Mouse (Mus musculus): ENCODE data around the gene Ccdc57. TPM values are rescaled to one million over a fixed set of nuclear protein-coding genes. Genes with fewer than 3 reads are reported as not detected.
"Not testable (repeated sequence)": the region's sequence is repeated elsewhere in the genome, so short reads cannot be mapped to it uniquely, and the experiment has no call there.

The Ccdc57 gene
- total and polyA plus RNA-seq, 3 experiments, result 3.5 to 20.4 (median 8.4) TPM

DNA sequence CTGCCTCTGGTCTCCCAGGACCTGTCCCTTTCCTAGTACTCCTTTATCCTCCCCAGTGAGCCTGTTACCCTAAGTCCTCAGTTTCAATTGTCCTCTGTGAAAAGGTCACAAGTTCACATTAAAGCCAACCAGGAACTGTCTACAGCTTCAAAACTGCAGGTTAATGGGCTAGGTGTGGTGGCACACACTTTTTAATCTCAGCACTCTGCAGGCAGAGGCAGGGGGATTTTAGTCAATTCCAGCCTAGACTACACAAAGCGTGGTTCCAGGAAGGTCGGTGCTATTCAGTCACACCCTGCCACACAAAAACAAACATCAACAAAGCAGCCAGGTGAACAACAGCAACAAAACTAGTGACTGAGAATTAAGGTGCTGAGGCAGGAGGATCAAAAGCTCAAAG lies 81.1 kb downstream of the Ccdc57 start:
- DNase-seq, result no peak

DNA sequence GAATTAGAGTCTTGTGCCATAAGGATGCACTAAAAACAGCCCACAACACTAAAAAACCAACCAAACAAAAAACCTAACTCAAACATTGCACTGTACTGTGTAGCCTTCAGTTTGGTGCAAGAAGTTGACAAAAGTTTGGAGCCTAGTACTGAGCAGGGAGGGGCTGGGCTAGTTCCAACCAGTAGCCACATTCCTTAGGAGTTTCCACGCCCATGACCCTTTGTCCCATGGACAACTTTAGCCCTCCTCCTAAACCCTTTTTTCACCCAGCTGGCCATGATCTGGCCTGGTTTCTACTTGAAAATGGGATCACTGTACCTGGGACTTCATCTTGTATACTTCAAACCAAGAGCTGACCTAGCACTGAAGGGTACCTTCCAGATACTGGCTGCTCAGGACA lies 81.5 kb downstream of the Ccdc57 start:
- DNase-seq, result no peak

GRCm38 (mm10) chr11:120850331-120851030 lies 82.2 kb downstream of the Ccdc57 start:
- DNase-seq, result no peak

GRCm38 (mm10) chr11:120846725-120847475 lies 85.8 kb downstream of the Ccdc57 start:
- DNase-seq, result no peak

DNA sequence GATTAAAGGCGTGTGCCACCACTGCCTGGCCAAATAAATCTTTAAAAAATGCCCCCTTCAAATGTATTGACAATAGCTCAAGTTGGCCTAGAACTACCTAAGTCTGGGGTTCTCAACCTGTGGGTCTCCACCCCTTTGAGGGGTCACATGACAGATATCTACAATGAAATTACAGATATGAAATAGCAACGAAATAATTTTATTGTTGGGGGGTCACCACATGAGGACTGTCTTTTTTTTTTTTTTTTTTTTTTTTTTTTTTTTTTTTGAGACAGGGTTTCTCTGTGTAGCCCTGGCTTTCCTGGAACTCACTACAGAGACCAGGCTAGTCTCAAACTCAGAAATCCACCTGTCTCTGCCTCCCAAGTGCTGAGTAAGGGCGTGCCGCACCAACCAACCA lies 88.3 kb downstream of the Ccdc57 start:
- DNase-seq, result no peak

- no peak for DNase-seq
Measured at GRCm38 (mm10) chr11:120833555-120834280, 99.0 kb downstream of the Ccdc57 start.

- not testable (repeated sequence) for DNase-seq
Measured at GRCm38 (mm10) chr11:120832962-120833361, 99.7 kb downstream of the Ccdc57 start.

- peak; percentile 2 for DNase-seq
Measured at GRCm38 (mm10) chr11:120831659-120832440, 100.8 kb downstream of the Ccdc57 start.

DNA sequence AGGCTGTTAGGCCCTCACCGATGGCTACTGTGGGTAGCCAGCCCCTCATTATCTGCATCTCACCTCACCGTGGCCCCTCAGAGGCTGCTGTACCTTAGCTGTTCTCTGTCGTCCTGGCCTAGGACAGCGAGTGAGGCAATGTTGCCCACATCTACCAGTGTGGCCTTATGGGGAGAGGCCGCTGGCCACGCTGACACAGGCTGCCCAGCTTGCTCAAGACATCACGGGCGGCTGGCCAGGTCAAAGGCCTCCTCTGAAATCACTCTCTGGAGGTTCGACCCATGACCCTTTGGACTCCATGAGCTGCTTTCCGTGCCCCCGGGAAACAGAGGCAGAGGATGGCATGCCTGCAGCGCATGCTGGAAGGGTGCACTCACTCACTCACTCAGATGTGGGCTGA lies 102.0 kb downstream of the Ccdc57 start:
- peak; percentile 73 for DNase-seq

DNA sequence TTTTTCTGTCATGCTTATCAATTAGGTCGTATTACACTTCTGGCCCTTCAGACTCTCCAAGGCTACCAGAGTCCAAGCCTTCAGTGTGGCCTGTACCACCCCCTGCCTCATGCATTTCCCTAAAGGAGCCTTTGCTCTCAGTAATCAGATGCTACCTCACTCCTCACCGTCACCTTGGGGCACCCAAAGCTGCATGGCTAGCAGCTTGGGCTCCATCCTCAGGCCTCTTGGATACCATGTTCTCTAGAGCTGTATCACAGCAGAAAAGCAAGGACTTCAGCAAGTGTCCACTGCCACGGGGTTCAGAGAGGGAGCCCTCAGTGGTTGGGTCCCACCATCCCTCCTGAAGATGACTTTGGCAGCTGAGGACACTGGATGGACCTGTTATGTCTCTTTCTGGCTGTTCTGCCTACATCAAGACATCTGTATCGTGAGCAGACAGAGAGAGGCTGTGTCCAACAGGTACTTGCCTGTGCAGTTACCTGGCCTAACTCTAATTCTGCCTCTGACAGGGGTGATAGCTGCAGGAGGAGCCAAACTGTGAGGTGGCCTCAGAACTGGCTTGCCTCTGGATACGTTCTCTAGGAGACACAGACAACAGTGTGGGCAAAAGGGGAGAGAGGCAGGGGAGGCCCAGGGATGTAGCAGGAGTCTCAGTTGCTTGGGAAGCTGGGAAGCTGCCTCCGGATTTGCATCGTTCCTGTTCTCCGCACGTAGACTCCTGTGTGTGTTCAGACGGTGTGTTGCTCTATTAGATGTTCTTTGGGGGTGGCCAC lies 102.7 kb downstream of the Ccdc57 start:
- DNase-seq, result no peak

DNA sequence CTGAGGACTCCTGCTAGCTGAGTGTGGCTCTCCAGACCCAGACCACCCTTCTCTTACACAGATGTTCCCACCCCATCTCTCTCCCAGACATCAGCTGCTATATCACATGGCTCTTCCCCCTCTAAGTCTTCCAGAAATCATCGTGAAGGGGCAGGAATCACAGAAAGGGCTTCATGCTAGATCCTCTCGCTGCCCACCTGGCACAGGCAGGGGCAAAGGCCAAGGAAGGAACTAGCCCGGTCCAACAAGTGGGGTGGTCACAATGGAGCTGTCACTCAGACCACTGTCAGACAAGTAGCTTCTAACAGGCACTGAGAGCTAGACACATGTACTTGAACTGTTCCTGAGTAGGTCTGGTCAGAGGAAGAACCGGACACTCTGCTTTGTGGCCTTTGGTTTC lies 104.3 kb downstream of the Ccdc57 start:
- no peak for DNase-seq

GRCm38 (mm10) chr11:120826016-120826953 lies 106.4 kb downstream of the Ccdc57 start:
- DNase-seq, result peak; percentile 2

- DNase-seq, result peak; percentile 15
Measured at GRCm38 (mm10) chr11:120825289-120825863, 107.3 kb downstream of the Ccdc57 start.

DNA sequence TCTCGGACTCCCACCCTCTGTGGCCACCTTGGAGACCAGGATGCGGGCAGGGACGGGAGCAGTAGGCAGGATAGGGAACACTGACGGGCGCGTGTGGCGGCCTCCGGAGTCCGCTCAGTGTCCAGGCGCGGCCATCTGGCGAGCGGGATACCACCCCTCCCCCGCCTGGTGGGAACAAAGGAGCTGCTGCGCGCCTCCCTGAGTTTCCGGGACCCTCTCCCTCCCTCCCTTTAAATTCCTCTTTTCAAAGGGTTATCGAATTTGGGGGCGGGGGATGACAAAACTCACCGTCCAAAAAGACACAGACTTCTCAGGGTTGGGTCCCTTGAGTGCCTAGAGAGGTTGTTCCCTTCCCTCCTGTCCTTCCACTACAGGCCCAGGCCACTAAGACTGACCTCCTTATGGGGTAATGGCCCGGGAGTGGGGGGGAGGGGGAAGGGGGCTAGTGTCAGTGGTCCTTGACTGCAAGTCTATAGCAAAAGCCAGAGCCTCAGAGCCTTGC lies 107.8 kb downstream of the Ccdc57 start:
- no peak for DNase-seq

- peak; percentile 98 for DNase-seq
Measured at GRCm38 (mm10) chr11:120823956-120824786, 108.5 kb downstream of the Ccdc57 start, which contains the start of gene Fasn. Fasn (minus strand) TSS chr11:120824547.

DNA sequence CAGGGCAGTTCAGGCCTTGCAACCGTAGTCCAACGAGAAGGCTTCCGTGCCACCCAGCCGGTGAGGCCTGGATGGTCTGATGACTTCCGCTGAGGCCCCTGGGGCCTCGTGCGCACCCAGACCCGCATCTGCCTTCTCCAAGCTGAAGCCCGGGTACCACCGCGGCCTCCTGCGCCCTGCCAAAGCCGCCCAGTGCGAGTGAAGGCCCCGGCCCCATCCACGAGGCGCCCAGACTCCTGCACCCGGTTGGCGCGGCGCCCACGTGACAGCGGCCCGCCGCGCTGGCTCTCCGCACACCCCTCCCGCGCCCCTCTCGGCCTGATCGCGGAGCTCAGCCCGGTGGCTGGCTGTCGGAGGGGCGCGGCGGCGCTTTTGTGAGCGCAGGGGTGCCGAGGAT lies 109.1 kb downstream of the Ccdc57 start:
- no peak for DNase-seq

GRCm38 (mm10) chr11:120822831-120823550 lies 109.7 kb downstream of the Ccdc57 start:
- DNase-seq, result peak; percentile 56

DNA sequence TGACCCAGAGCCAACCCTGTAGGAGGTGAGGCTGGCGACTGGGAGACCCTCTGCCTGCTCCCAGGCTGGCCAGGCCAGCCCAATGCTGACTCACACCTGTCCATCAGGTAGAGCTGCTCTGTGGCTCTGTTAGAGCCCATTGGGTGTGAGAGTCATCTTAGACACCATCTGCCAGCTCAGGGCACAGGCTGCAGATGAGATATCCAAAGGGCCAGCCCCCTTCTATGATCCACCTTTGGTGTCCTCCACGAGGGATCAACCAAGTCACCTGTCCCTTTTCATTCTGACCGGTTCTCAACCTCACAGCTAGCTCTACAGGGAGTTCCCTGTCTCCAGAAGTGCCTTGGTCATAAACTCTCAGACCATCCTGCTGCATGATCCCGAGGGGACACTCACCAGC lies 110.4 kb downstream of the Ccdc57 start:
- DNase-seq, result no peak
